Mouse (Mus musculus): ENCODE data around the gene Gpr158.

Gpr158 gene

DNA sequence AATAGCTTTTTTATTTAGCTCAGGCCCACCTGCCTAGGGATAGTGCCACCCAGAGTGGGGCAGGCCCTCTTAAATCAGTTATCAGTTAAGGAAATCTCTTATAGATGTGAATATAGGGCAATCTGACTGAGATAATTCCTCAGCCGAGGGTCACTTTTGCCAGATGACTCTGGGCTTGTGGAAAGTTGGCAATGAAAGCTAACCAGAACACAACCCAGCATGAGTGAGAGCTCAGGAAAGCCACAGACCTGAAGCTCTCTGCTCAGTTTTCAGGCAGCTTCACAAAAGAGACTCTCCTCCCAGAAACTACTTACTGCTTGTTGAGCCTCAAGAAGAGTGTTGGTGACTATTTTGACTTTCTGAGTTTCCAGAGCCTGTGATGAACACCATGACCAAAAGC is 264.8 kb downstream of the Gpr158 start:
- no peak for DNase-seq (ENCODE audit: low spot score in 2 of 2)

- no peak for DNase-seq (ENCODE audit: low spot score in 2 of 2)
Measured at GRCm38 (mm10) chr2:21665721-21666120, 298.4 kb downstream of the Gpr158 start.

GRCm38 (mm10) chr2:21676084-21676838 is 308.9 kb downstream of the Gpr158 start:
- DNase-seq (ENCODE audit: low spot score in 2 of 2): no peak

DNA sequence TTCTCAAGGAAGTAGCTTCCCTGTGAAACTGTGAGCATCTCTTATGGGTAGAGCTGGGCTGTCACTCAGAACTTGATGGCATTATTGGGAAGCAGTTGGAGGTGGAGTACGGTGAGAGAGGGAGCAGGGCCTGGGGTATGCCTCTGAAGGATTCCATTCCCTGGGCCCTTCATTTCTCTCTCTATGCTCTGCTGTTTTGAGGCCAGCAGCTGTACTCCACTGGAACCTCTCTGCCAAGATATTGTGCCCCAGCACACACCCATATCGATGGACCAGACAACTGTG is 309.4 kb downstream of the Gpr158 start:
- no peak for DNase-seq (ENCODE audit: low spot score in 2 of 2)

GRCm38 (mm10) chr2:21680735-21681270 is 313.5 kb downstream of the Gpr158 start:
- no peak for DNase-seq (ENCODE audit: low spot score in 2 of 2)

- no peak for DNase-seq (ENCODE audit: low spot score in 2 of 2)
Measured at GRCm38 (mm10) chr2:21684736-21685135, 317.4 kb downstream of the Gpr158 start.

GRCm38 (mm10) chr2:21693128-21693527 is 325.8 kb downstream of the Gpr158 start:
- no peak for DNase-seq (ENCODE audit: low spot score in 2 of 2)

- no peak for DNase-seq (ENCODE audit: low spot score in 2 of 2)
Measured at GRCm38 (mm10) chr2:21693807-21694594, 326.7 kb downstream of the Gpr158 start.

DNA sequence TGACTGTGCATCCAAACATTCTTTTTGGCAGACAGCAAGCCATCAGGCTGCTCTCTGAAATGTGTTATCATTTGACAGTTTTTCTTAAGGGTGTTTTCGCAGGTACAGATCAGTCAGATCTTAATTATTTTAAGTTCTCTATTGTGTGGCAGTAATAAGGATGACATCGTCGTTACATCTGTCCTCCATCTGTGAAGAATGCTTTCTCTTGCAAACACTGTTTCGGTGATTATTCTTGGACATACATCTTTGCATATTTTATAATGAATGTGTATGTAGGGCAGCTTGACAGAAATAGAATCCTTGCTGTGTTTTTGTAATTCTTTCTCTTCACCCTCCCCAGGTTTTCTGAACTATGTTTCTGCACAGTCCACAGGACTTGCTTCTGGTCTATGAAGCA is 360.7 kb downstream of the Gpr158 start:
- no peak for DNase-seq (ENCODE audit: low spot score in 2 of 2)

GRCm38 (mm10) chr2:21783721-21784120 is 416.4 kb downstream of the Gpr158 start:
- DNase-seq (ENCODE audit: low spot score in 2 of 2): no peak

GRCm38 (mm10) chr2:21793156-21793555 is 425.8 kb downstream of the Gpr158 start:
- no peak for DNase-seq (ENCODE audit: low spot score in 2 of 2)

GRCm38 (mm10) chr2:21799616-21800015 is 432.3 kb downstream of the Gpr158 start:
- no peak for DNase-seq (ENCODE audit: low spot score in 2 of 2)

DNA sequence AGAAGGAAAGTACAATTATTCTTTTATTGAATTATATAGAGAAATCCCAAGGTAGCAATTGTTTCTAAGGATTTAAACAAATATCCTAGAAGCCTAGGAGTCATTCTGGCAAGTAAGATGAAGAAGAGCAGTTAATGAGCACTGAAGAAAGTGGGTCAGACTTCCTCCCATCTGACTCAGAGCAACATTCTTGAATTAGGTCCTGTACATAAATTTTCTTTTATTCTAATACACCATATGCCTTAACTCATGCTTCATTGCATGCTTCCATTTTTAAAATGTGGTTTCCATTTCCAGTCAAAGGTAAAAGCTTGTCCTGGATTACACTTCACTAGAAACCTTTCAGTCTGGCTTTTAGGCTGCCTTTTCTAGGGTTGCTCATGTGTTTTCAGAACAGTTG is 432.7 kb downstream of the Gpr158 start:
- DNase-seq (ENCODE audit: low spot score in 2 of 2): no peak

DNA sequence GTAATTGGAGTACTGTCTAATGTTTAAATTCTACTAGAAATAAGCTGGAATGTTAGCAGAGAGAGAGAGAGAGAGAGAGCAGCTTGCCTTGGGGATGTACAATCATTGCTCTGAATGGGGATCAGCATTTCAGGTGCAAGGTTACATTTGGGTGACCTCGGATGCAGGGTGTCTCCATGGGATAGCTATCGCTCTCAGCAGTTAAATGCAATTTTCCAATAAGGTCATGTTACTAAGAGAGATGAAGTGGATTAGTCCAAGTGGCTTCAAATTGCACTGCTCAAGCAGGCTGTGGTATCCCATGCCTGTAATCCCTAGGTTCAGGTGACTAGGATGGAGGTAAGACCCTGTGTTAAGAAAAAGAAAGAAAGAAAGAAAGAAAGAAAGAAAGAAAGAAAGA is 441.2 kb downstream of the Gpr158 start:
- no peak for DNase-seq (ENCODE audit: low spot score in 2 of 2)

DNA sequence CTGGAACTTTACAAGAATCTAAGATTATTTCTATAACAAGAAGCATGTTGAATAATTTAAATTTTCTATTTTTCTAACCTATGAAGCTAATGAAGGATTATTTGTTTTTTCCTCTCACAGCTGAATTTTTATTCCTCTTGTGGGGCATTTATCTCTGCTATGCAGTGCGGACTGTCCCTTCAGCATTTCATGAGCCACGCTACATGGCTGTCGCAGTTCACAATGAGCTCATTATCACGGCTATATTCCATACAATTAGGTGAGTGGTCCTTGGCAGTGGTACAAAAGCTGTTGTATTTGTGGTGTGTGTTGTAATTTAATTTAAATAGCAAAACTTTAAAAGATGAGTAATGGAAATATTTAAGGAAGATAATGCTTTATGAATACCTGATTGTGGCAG is 443.1 kb downstream of the Gpr158 start:
- DNase-seq (ENCODE audit: low spot score in 2 of 2): no peak

DNA sequence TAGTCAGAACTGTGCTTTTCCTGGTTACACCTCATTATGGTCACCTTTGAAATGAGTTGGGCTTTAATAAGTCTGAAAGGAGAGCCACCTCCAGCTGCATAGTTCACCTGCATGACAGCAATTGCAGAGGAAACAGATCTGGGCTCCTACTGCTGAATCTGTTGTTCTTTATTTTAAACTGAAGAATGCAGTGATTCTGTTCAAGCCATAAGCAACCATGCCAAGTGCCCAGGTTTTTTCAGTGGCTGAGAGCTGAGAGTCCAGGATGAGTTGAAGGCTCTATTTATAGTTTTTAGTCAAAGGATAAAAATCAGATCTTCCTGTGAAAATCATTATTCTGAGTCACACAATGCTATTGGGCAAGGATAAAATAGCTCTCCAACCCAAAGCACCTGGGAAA is 496.7 kb downstream of the Gpr158 start:
- DNase-seq (ENCODE audit: low spot score in 2 of 2): no peak
